Mouse (Mus musculus) T-cell, adult 66 days (primary cell): Measurements from ENCODE around the gene Cdcp1. TPM values are rescaled to one million over a fixed set of nuclear protein-coding genes. Genes with fewer than 3 reads are reported as not detected.

Experiments
- total RNA-seq, 2 experiments: library from RNA; stranded (reverse); gene quantifications; 3 replicates in 1 of 2; 4 replicates in 1 of 2; pipeline ENCODE4 v1.2.4; 2023

Gene Cdcp1
- under 1 TPM; 0.30 to 0.44 TPM for total RNA-seq

GRCm38 (mm10) chr9:123215621-123216440 lies at the start of gene Cdcp1:
Gene Cdcp1, minus strand, starts transcription at chr9:123216038.

DNA sequence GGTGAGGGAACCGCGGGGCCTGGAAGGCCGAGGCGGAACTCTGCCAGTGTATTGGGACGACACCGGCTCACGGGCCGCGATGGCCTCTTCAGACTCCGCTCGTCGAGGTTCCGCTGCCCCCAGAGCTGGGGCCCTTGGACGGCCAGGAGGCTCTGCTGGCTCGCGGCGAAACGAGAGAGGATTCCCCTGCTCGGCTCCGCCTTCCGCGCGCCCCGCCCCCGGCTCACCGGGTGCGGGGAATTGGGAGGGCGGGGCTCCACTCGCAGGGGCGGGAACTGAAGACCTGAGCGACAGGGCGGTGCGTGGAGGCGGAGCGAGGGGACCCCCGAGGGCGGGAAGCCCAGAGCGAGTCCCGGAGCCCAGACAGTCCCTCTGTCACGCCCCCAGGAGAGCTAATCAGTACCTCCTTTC lies 44.8 kb upstream of the Cdcp1 start, which contains the start of gene Tmem158:
Gene Tmem158 (minus strand): TSS at position 154 of the 411 bp plus-strand sequence.

DNA sequence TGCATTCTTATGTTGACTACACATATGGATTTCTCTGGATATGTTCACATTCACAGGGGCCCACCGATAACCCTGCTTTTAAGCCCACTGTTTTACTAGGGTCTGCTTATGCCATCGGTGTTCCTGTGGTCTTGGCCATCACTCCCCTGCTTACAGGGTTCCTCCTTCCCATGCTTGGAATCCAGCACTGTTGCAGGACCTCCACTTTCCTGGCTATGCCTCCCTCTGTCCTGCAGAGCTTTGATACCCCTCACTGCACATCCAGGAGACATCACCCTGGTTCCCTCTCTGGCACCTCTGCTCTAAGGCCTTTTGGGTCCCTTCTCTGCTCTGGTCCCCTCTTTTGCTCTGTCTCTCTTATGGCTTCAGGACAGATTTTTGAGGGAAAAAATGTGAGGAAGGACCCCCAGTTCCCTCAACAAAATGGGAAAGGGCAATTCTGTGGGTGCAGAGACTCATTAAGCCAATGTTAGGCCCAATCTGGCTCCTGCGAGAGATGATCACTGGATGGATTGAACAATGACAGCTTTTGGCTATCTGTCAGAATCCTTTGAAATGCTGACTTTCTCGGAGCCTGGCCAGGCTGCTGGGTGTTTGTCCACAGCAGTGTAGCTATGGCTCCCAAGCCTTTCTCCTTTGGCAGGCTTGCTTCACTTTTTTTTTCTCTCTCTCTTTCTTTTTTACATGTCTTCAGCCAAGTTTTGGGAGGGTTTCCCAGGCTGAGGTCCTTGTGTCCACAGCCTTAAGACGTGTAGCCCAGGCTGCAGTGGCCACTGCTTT lies 65.4 kb downstream of the Cdcp1 start, which contains the start of gene Clec3b:
Gene Clec3b (plus strand): TSS at position 706 of the 780 bp plus-strand sequence.

Other genes with a start within 250 kb of the Cdcp1 start
- 10 to 100 TPM; 17.7 to 21.4 TPM for gene Tmem42, start 194.7 kb downstream of the Cdcp1 start, total RNA-seq
- gene Tgm4, start 181.3 kb downstream of the Cdcp1 start, total RNA-seq: 1 to 10 TPM in 1 of 2 experiments, under 1 TPM in 1; 0.96 to 4.1 TPM
- gene Zdhhc3, start 102.8 kb downstream of the Cdcp1 start, total RNA-seq: 10 to 100 TPM; 56.6 to 57.0 TPM
- 10 to 100 TPM; 50.1 to 62.1 TPM for gene Exosc7, start 102.8 kb downstream of the Cdcp1 start, total RNA-seq
- 1 to 10 TPM in 1 of 2 experiments, not detected in 1; 1.2 TPM for gene Clec3b, start 65.1 kb downstream of the Cdcp1 start, total RNA-seq
- gene Tmem158, start 44.7 kb upstream of the Cdcp1 start, total RNA-seq: 1 to 10 TPM; 1.4 to 1.8 TPM
- gene Lars2, start 150.9 kb upstream of the Cdcp1 start, total RNA-seq: 100 to 1,000 TPM; 479 to 853 TPM